Mouse (Mus musculus) inflammation-experienced regulatory T-cells, adult 6 months (primary cell): ENCODE results near the gene N4bp2. TPM values are rescaled to one million over a fixed set of nuclear protein-coding genes. Genes with fewer than 3 reads are reported as not detected.
"Not testable (repeated sequence)": the region's sequence is repeated elsewhere in the genome, so short reads cannot be mapped to it uniquely, and the experiment has no call there.

ENCODE experiments used
- ATAC-seq: one replicate; pipeline ENCODE4 v1.8.0; 2017
- polyA plus RNA-seq, 3 experiments: library from polyadenylated mRNA; unstranded; fragments of 100-300 nt; shearing (Covaris generic); gene quantifications; one replicate each; pipeline ENCODE4 v1.2.1; 2017

Gene N4bp2
- 1 to 10 TPM; 4.6 to 8.5 (median 8.1) TPM for polyA plus RNA-seq

DNA sequence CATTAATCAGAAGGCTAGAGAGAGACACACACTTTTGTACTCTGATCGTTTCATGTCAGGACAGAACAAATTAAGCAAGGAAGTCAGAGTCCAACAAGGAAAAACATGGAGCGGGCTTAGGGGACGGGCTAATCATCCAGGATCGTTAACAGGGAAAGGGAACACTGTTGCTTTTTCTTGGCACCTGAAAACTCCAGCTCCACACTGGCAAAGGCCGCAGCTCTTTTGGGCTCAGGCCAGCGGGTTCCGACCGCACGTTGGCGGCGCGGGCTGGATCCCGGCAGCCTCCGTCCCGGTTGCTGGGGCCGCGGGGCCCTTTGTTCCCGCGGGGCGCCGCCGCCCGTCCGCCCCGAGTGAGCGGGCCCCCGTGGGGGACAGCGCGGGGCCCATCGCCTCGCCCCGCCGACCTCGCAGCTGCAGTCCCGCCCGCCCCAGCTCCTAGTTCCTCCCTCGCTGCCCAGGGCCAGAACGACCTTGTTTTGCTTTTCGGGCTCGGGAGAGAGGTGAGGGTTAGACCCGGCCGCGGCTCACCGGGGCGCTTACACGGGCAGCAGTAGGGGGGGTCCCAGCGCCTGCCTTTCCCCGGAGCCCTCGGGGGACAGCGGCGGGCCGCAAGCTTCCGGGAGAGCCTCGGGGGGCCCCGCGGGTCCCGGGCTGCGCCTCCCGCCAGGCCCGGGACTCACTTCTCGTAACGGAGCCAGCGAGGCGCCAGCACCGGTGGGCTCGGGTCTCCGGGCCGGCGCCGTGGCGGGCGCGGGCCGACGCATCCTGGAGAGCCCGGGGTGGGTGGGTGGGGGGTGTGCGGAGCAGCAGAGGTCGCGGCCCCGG lies at the start of gene N4bp2:
Gene N4bp2, plus strand, starts transcription at position 434 of the 828 bp plus-strand sequence.
- ATAC-seq = peak; percentile 4

- no peak for ATAC-seq
These were observed 48.2 kb upstream of the N4bp2 start for GRCm38 (mm10) chr5:65715084-65715483.

DNA sequence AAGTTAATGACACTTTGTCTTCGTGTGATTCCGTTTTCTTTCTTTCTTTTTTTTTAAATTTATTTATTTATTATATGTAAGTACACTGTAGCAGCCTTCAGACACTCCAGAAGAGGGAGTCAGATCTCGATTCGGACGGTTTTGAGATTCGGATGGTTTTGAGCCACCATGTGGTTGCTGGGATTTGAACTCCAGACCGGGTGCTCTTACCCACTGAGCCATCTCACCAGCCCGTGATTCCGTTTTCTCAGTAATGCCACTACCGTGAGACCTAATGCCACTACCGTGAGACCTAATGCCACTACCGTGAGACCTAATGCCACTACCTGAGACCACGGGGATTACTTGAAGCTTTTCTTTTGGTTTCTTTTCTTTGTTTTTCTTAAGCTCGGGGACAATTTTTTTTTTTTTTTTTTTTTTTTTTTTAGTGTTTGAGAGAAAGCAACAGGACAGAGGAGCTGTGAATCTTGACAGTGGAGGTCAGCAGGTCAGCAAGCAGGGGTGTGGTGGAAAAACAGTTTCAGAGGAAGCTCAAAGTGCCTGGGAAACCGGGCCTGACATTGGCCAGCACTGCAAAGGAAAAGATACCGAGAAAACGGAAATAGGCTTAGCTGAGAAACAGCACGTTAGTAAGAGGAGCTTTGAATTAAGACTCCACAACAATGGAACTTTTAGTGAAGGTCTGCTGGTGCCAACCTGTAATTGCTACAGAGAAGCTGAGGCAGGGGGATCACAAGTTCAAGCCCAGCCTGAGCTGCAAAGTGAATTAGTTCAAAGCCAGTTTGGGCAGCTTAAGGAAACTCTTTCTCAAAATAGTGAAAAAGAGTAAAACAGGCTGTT lies 46.0 kb upstream of the N4bp2 start:
- no peak for ATAC-seq

GRCm38 (mm10) chr5:65717903-65718211 lies 45.5 kb upstream of the N4bp2 start:
- ATAC-seq = not testable (repeated sequence)

GRCm38 (mm10) chr5:65718368-65718767 lies 45.0 kb upstream of the N4bp2 start:
- ATAC-seq = no peak

DNA sequence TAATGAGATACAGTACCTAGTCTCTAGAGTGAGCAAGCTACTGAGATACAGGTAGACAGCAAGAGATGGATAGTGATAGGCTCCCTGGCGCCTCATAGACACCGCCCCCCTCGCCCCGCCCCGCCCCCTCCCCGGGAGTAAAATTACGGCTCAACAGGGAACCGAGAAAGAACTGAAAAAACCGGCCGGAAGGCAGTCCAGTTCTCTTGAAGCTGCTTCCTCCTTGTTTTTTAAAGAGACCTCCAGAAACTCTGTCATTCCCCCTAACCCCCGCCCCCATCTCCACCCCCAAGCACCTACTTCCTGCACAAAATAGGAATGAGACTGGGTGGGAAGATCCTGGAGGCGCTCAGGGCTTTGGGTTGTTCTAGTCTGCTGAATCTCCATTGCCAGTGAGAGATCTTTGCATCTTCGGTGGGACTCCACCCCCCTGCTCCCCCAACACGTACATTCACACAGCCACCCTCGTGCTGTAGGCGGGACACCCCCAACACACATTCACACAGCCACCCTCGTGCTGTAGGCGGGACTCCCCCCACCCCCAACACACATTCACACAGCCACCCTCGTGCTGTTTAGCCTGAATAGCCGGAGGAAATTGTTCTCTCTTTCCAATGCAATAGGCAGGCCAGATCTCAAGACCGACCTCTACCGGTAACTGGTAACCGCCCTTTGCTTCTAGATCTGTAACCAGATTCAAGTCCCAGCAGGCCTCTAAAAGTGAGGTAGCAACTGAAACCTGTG lies 38.8 kb upstream of the N4bp2 start:
- ATAC-seq = peak; percentile 80

- no peak for ATAC-seq
These were observed 31.9 kb upstream of the N4bp2 start for GRCm38 (mm10) chr5:65731173-65732007.

DNA sequence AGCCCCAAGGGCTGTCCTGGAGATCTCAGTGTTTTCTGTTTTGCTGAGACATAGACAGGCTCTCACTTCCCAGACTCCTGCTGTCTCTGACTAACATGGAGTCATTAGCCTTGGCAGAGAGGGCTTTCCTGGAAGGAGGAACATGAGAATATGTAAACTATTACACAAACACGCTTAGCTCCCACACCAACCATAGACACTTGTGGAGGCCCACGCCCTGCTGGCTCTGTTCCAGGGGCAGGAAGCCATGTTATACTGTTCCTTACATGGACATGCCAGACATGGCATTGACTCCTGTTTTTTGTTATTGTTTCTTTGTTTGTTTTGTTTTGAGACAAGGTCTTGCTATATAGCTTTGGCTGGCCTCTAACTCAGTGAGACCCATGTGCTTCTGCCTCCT lies 27.7 kb upstream of the N4bp2 start:
- ATAC-seq = no peak

GRCm38 (mm10) chr5:65739366-65739765 lies 24.0 kb upstream of the N4bp2 start:
- ATAC-seq = no peak

GRCm38 (mm10) chr5:65746908-65747307 lies 16.4 kb upstream of the N4bp2 start:
- no peak for ATAC-seq

GRCm38 (mm10) chr5:65748386-65748785 lies 14.9 kb upstream of the N4bp2 start:
- ATAC-seq = no peak

DNA sequence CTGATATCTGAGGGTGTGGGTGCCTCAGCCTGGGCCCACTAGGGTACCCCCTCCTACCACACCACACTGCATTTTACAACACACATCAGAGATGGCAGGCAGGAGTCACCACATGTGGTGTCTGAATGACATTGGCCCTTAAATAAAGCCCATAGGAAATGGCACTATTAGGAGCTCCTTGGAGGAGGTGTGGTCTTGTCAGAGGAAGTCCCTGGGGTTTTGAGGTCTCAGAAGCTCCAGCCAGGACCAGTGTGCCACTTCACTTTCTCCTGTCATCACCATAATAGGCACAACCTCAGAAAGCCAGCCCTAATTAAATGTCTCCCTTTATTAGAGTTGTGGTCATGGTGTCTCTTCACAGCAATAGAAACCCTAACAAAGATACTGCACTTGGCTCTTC lies 14.4 kb upstream of the N4bp2 start:
- no peak for ATAC-seq

DNA sequence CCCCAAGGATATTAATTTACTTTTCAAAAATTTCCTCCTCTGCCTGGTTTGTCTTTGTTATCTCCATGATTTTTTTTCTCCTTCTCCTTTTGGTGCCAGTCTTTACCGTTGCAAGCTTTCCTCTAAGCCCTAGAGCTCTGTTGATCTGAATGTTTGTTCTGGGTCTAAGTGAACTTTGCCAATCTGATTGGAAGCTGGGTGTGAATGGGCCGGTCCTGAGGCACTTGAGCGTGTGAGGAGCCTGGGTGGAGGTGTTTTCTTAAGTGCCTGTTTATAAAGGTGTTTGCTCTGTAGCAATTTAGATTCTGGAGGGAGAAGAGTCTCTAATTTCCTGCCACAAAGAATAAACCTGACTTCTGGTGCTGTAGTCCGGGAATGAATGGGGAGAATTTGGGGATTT lies 11.3 kb upstream of the N4bp2 start:
- ATAC-seq = no peak

DNA sequence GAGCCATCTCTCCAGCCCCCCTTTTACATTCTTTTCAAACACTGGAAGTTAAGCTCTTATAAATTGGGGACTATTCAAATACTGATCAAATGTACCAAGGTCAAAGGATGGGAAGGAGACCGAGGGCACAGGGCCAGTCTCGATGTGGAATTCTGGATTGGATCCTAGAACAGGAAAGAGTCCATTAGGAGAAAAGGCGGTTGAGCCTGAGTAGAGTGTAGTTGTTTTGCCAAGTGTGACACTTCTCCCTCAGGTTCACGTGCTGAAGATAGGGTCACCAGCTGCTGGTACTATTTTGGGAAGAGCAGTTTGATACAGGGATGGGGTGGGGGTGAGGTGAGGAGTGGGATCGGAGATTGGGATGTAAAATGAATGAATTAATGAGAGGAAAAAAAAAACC lies 7.5 kb upstream of the N4bp2 start:
- ATAC-seq = no peak

- ATAC-seq = no peak
These were observed 6.2 kb upstream of the N4bp2 start for GRCm38 (mm10) chr5:65757110-65757509.

- ATAC-seq = no peak
These were observed 3.3 kb upstream of the N4bp2 start for GRCm38 (mm10) chr5:65760041-65760440.

GRCm38 (mm10) chr5:65760599-65760998 lies 2.7 kb upstream of the N4bp2 start:
- ATAC-seq = no peak

- no peak for ATAC-seq
These were observed 2.3 kb upstream of the N4bp2 start for GRCm38 (mm10) chr5:65761020-65761419.

GRCm38 (mm10) chr5:65761921-65762320 lies 1.4 kb upstream of the N4bp2 start:
- no peak for ATAC-seq

GRCm38 (mm10) chr5:65762686-65763085 lies 635 bp upstream of the N4bp2 start:
- no peak for ATAC-seq

GRCm38 (mm10) chr5:65763916-65764785 lies 830 bp downstream of the N4bp2 start:
- ATAC-seq = peak; percentile 21
